Mouse (Mus musculus) MEL (cell line): ENCODE data around the gene Slc35d2. TPM values are rescaled to one million over a fixed set of nuclear protein-coding genes. Genes with fewer than 3 reads are reported as not detected.

Experiments used
- DNase-seq: peaks from one replicate; pipeline ENCODE4 v3.0.0; 2011; ENCODE audit warnings: low read depth, low spot score
- H3K27ac ChIP-seq: 2 replicates; pipeline ENCODE4 v1.5.1; 2012; ENCODE audit warnings: low read depth, mild to moderate bottlenecking, control low read depth, low read length, moderate library complexity; ENCODE audit not compliant: control insufficient read depth
- H3K27me3 ChIP-seq, 2 experiments: fragments of 150-350 bp in 1 of 2; sonication (generic) in 1 of 2; 2 replicates each; pipeline ENCODE4 v1.6.1; 2012; ENCODE audit warnings: low read length in 2 of 2, mild to moderate bottlenecking in 2 of 2, improper control_type of control experiment in 1 of 2, moderate library complexity in 1 of 2; ENCODE audit not compliant: insufficient read depth in 2 of 2, control insufficient read depth in 1 of 2
- H3K36me3 ChIP-seq, 2 experiments: 2 replicates each; pipeline ENCODE4 v1.6.1; 2012 to 2014; ENCODE audit warnings: low read length in 2 of 2, improper control_type of control experiment in 1 of 2, inconsistent platforms in 1 of 2, mild to moderate bottlenecking in 1 of 2; ENCODE audit not compliant: insufficient read depth in 2 of 2, control insufficient read depth in 1 of 2
- H3K4me1 ChIP-seq, 2 experiments: fragments of 150-350 bp in 1 of 2; sonication (generic) in 1 of 2; 2 replicates each; pipeline ENCODE4 v1.6.1; 2012; ENCODE audit warnings: low read length in 2 of 2, improper control_type of control experiment in 1 of 2, mild to moderate bottlenecking in 1 of 2; ENCODE audit not compliant: insufficient read depth in 2 of 2, control insufficient read depth in 1 of 2
- H3K4me3 ChIP-seq, 2 experiments: fragments of 150-350 bp in 1 of 2; sonication (generic) in 1 of 2; 2 replicates each; pipeline ENCODE4 v1.5.1; 2012; ENCODE audit warnings: low read depth in 2 of 2, low read length in 2 of 2, mild to moderate bottlenecking in 2 of 2, moderate library complexity in 2 of 2, control low read depth in 1 of 2, improper control_type of control experiment in 1 of 2; ENCODE audit not compliant: control insufficient read depth in 1 of 2, insufficient read depth in 1 of 2
- H3K79me2 ChIP-seq: 2 replicates; pipeline ENCODE4 v1.6.1; 2012; ENCODE audit warnings: mild to moderate bottlenecking, low read length, moderate library complexity; ENCODE audit not compliant: control insufficient read depth, poor library complexity, insufficient read depth
- H3K9ac ChIP-seq: 2 replicates; pipeline ENCODE4 v1.6.1; 2012; ENCODE audit warnings: low read depth, mild to moderate bottlenecking, control low read depth, low read length, moderate library complexity; ENCODE audit not compliant: control insufficient read depth, poor library complexity, severe bottlenecking
- H3K9me3 ChIP-seq: fragments of 150-350 bp; sonication (generic); replicated peaks from 2 replicates; pipeline ENCODE4 v1.6.1; 2012; ENCODE audit warnings: mild to moderate bottlenecking, low read length, improper control_type of control experiment, moderate library complexity; ENCODE audit not compliant: insufficient read depth
- KAT2A ChIP-seq: conservative IDR thresholded peaks from 2 replicates; pipeline ENCODE4 v1.6.1; 2012; ENCODE audit warnings: low read depth, low read length, improper control_type of control experiment, inconsistent platforms
- polyA plus RNA-seq, 2 experiments: library from polyadenylated mRNA; stranded (reverse) in 1 of 2; unstranded in 1 of 2; fragments of >175 nt in 1 of 2; fragments of >200 nt in 1 of 2; gene quantifications; 2 replicates each; pipeline versions ENCODE4 v1.2.1 to v1.2.4; 2012; ENCODE audit warnings: low replicate concordance in 2 of 2, low read depth in 1 of 2; ENCODE audit not compliant: insufficient read length in 2 of 2, insufficient read depth in 1 of 2, missing spikeins in 1 of 2
- total RNA-seq: library from RNA; depleted of rRNA; stranded (reverse); fragments of 300-350 nt; gene quantifications from 2 replicates; pipeline ENCODE4 v1.2.3, GENCODE M21; 2012; rRNA removed

The Slc35d2 gene
- total and polyA plus RNA-seq, 3 experiments = 3.9 to 11.6 TPM; not detected in 1

DNA sequence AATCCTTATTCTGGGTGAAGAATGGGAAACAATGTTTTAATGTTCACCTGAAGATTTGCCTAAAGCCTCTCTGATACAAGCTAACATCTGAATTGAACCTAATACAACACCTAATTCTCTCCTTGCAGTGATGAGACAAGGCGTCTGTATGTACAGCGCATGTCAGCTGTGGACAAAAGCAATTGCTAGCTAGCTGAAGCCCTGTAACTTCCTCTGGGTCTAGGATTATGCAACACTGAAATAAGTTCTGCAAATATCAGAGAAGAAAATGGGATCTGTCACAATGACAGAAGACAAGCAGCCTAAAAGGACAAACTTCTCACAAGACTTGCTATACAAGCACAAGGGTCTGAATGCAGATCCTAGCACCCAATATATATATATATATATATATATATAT, 80.7 kb downstream of the Slc35d2 start:
- Histone ChIP-seq H3K27ac (no peak overlapping the region), H3K9me3 (no peaks in the 10 kb centered on the region), H3K79me2 (no peaks in the 10 kb centered on the region), H3K36me3 (no peaks in the 10 kb centered on the region), H3K9ac (no peak overlapping the region), H3K27me3 (no peaks in the 10 kb centered on the region; a peak in 1 of 4 replicates), H3K4me3 (no peak overlapping the region), H3K4me1 (no peaks in the 10 kb centered on the region; a peak in 1 of 4 replicates)
- TF ChIP-seq KAT2A = no peak
- DNase-seq = no peak

Other genes starting within 250 kb of the Slc35d2 start
- gene Hsd17b3, start 40.1 kb downstream of the Slc35d2 start, total RNA-seq = not detected in 2 replicates
- not detected for gene Hsd17b3, start 40.1 kb downstream of the Slc35d2 start, polyA plus RNA-seq
- gene Zfp367, start 23.8 kb upstream of the Slc35d2 start, total RNA-seq = 19.5 and 23.4 TPM in 2 replicates
- gene Zfp367, start 23.8 kb upstream of the Slc35d2 start, polyA plus RNA-seq = 10 to 100 TPM in 1 of 2 experiments, not detected in 1; 28.4 TPM
- gene Habp4, start 32.5 kb upstream of the Slc35d2 start, total RNA-seq = 4.4 and 4.5 TPM in 2 replicates
- 10 to 100 TPM in 1 of 2 experiments, not detected in 1; 19.8 TPM for gene Habp4, start 32.5 kb upstream of the Slc35d2 start, polyA plus RNA-seq
- gene Cdc14b, start 145.9 kb upstream of the Slc35d2 start, total RNA-seq = 18.7 and 22.2 TPM in 2 replicates
- gene Cdc14b, start 145.9 kb upstream of the Slc35d2 start, polyA plus RNA-seq = 10 to 100 TPM in 1 of 2 experiments, not detected in 1; 28.3 TPM
- gene Aaed1, start 183.3 kb upstream of the Slc35d2 start, total RNA-seq = 4.2 and 4.4 TPM in 2 replicates
- 100 to 1,000 TPM in 1 of 2 experiments, 10 to 100 TPM in 1; 13.5 to 190 TPM for gene Aaed1, start 183.3 kb upstream of the Slc35d2 start, polyA plus RNA-seq
- gene Ctsl, start 241.5 kb upstream of the Slc35d2 start, total RNA-seq = 20.1 and 22.5 TPM in 2 replicates
- 10 to 100 TPM in 1 of 2 experiments, not detected in 1; 39.2 TPM for gene Ctsl, start 241.5 kb upstream of the Slc35d2 start, polyA plus RNA-seq